Mouse (Mus musculus) G1E (cell line): ENCODE results near the gene Ighmbp2. TPM values are rescaled to one million over a fixed set of nuclear protein-coding genes. Genes with fewer than 3 reads are reported as not detected.

Experiments used
- ATAC-seq: 2 replicates; pipeline ENCODE4 v1.8.0; 2016; ENCODE audit warnings: mild to moderate bottlenecking; ENCODE audit not compliant: insufficient number of reproducible peaks, poor library complexity, low FRiP score, severe bottlenecking; ENCODE audit errors: extremely low read depth
- DNase-seq: peaks from one replicate; pipeline ENCODE4 v3.0.0; 2012; ENCODE audit warnings: low spot score
- H3K27me3 ChIP-seq: 2 replicates; pipeline ENCODE4 v1.6.1; 2012; ENCODE audit warnings: mild to moderate bottlenecking, low read length, inconsistent platforms; ENCODE audit not compliant: insufficient read depth
- H3K36me3 ChIP-seq: replicated peaks from 2 replicates; pipeline ENCODE3; 2012; ENCODE audit warnings: mild to moderate bottlenecking, inconsistent platforms
- H3K4me1 ChIP-seq: 2 replicates; pipeline ENCODE4 v1.6.1; 2012; ENCODE audit warnings: low read depth, low read length, inconsistent platforms, mixed read lengths; ENCODE audit not compliant: insufficient read depth
- H3K4me3 ChIP-seq: 2 replicates; pipeline ENCODE4 v1.5.1; 2012; ENCODE audit warnings: low read depth, mild to moderate bottlenecking, inconsistent platforms, low read length, moderate library complexity, mixed read lengths
- H3K9me3 ChIP-seq: replicated peaks from 2 replicates; pipeline ENCODE4 v1.6.1; 2012; ENCODE audit warnings: inconsistent platforms
- CTCF ChIP-seq: IDR thresholded peaks from 2 replicates; pipeline ENCODE4 v1.5.1; 2012; ENCODE audit warnings: low read depth, low read length, inconsistent platforms, mixed read lengths
- GATA1 ChIP-seq: IDR thresholded peaks from 2 replicates; pipeline ENCODE4 v1.6.1; 2012; ENCODE audit warnings: borderline replicate concordance, low read length, inconsistent platforms, mixed read lengths
- GATA2 ChIP-seq: IDR thresholded peaks from 2 replicates; pipeline ENCODE4 v1.6.1; 2012; ENCODE audit warnings: low read depth, low read length, inconsistent platforms, borderline replicate concordance
- POLR2AphosphoS5 ChIP-seq: IDR thresholded peaks from 2 replicates; pipeline ENCODE4 v1.6.1; 2012; ENCODE audit warnings: low read depth, low read length, inconsistent platforms; ENCODE audit not compliant: insufficient replicate concordance
- TAL1 ChIP-seq: conservative IDR thresholded peaks from 2 replicates; pipeline ENCODE4 v1.6.1; 2012; ENCODE audit warnings: low read depth, low read length, inconsistent platforms, mixed read lengths
- polyA plus RNA-seq: library from polyadenylated mRNA; stranded (reverse); fragments of >175 nt; gene quantifications from 2 replicates; pipeline ENCODE4 v1.2.3, GENCODE M21; 2012
- total RNA-seq, 2 experiments: library from RNA; stranded (forward) in 1 of 2; stranded (reverse) in 1 of 2; fragments of 200-1000 nt in 1 of 2; fragments of >200 nt in 1 of 2; fragmentation: Nextera tagmentation in 1 of 2; gene quantifications; 2 replicates each; pipeline ENCODE4 v1.2.3; 2014 to 2017

The Ighmbp2 gene
- total and polyA plus RNA-seq, 3 experiments: 5.1 to 10.6 (median 6.5) TPM

- H3K27me3 ChIP-seq: peaks cover 7% of the 10 kb centered on the region; the same call in 1 of the 2 replicates
- H3K4me3 ChIP-seq: no peak overlapping the region
- no peak for ATAC-seq
- TF ChIP-seq POLR2AphosphoS5: no peak
- H3K36me3 ChIP-seq: no peaks in the 10 kb centered on the region
- DNase-seq: no peak
- H3K9me3 ChIP-seq: no peaks in the 10 kb centered on the region
- peaks cover 53% of the 10 kb centered on the region for H3K4me1 ChIP-seq
Measured at GRCm38 (mm10) chr19:3319341-3319740, 36.5 kb upstream of the Ighmbp2 start.

- H3K27me3 ChIP-seq: peaks cover 44% of the 10 kb centered on the region
- H3K36me3 ChIP-seq: no peaks in the 10 kb centered on the region
- H3K4me1 ChIP-seq: no peaks in the 10 kb centered on the region
- ATAC-seq: no peak
- no peak overlapping the region for H3K4me3 ChIP-seq
- DNase-seq: no peak
- peaks cover 7% of the 10 kb centered on the region for H3K9me3 ChIP-seq
- no peak for TF ChIP-seq GATA2
- no peak for TF ChIP-seq GATA1
- TF ChIP-seq TAL1: no peak
- TF ChIP-seq POLR2AphosphoS5: no peak
Measured at GRCm38 (mm10) chr19:3307175-3307949, 24.5 kb upstream of the Ighmbp2 start.

- Histone ChIP-seq H3K4me1 (no peaks in the 10 kb centered on the region), H3K36me3 (no peaks in the 10 kb centered on the region), H3K27me3 (peaks cover 37% of the 10 kb centered on the region), H3K4me3 (no peak overlapping the region), H3K9me3 (no peaks in the 10 kb centered on the region)
- ATAC-seq (no peak), DNase-seq (no peak)
- no peak for TF ChIP-seq GATA1
- TF ChIP-seq GATA2: no peak
- TF ChIP-seq TAL1: no peak
- no peak for TF ChIP-seq POLR2AphosphoS5
- no peak for TF ChIP-seq CTCF
Measured at GRCm38 (mm10) chr19:3304017-3304416, 21.2 kb upstream of the Ighmbp2 start.

- no peak for TF ChIP-seq CTCF
- no peak for TF ChIP-seq GATA2
- no peak for TF ChIP-seq POLR2AphosphoS5
- no peak for TF ChIP-seq TAL1
- TF ChIP-seq GATA1: no peak
- Histone ChIP-seq H3K27me3 (no peaks in the 10 kb centered on the region), H3K36me3 (peaks cover 13% of the 10 kb centered on the region), H3K4me1 (peaks cover 11% of the 10 kb centered on the region), H3K4me3 (no peak overlapping the region), H3K9me3 (no peaks in the 10 kb centered on the region)
- ATAC-seq: no peak
- no peak for DNase-seq
Measured at GRCm38 (mm10) chr19:3297775-3298174, 15.0 kb upstream of the Ighmbp2 start.

GRCm38 (mm10) chr19:3297034-3297433 lies 14.2 kb upstream of the Ighmbp2 start:
- TF ChIP-seq GATA1: no peak
- no peak for TF ChIP-seq POLR2AphosphoS5
- TF ChIP-seq TAL1: no peak
- no peak for TF ChIP-seq CTCF
- TF ChIP-seq GATA2: no peak
- no peak for ATAC-seq

GRCm38 (mm10) chr19:3295245-3295644 lies 12.4 kb upstream of the Ighmbp2 start:
- Histone ChIP-seq H3K9me3 (no peaks in the 10 kb centered on the region), H3K36me3 (peaks cover 38% of the 10 kb centered on the region), H3K4me3 (no peak overlapping the region), H3K27me3 (no peaks in the 10 kb centered on the region), H3K4me1 (peaks cover 11% of the 10 kb centered on the region)
- DNase-seq: no peak
- no peak for ATAC-seq
- TF ChIP-seq GATA1 (no peak), TAL1 (no peak), POLR2AphosphoS5 (no peak), GATA2 (no peak), CTCF (no peak)

More at GRCm38 (mm10) chr19:3297034-3297433, 14.2 kb upstream of the Ighmbp2 start:
- DNase-seq: no peak
- Histone ChIP-seq H3K4me3 (no peak overlapping the region), H3K9me3 (no peaks in the 10 kb centered on the region), H3K36me3 (peaks cover 20% of the 10 kb centered on the region), H3K4me1 (peaks cover 11% of the 10 kb centered on the region), H3K27me3 (no peaks in the 10 kb centered on the region)
